Mouse (Mus musculus) megakaryocyte, embryonic 14.5 days (primary cell): Measurements from ENCODE around the gene Dnajc28. TPM values are rescaled to one million over a fixed set of nuclear protein-coding genes. Genes with fewer than 3 reads are reported as not detected.

Experiments used
- H3K27me3 ChIP-seq: replicated peaks from 2 replicates; pipeline ENCODE3; 2012; ENCODE audit warnings: inconsistent platforms
- H3K36me3 ChIP-seq: replicated peaks from 2 replicates; pipeline ENCODE3; 2012; ENCODE audit warnings: low read length, inconsistent platforms, mixed read lengths
- H3K4me1 ChIP-seq: 2 replicates; pipeline ENCODE4 v1.6.1; 2012; ENCODE audit warnings: inconsistent platforms
- H3K4me3 ChIP-seq: replicated peaks from 2 replicates; pipeline ENCODE3; 2012; ENCODE audit warnings: moderate library complexity, mild to moderate bottlenecking, inconsistent platforms
- H3K9me3 ChIP-seq: 2 replicates; pipeline ENCODE4 v1.6.1; 2012; ENCODE audit warnings: inconsistent platforms
- FLI1 ChIP-seq: IDR thresholded peaks from 2 replicates; pipeline ENCODE4 v1.6.1; 2012; ENCODE audit warnings: low read length, inconsistent platforms, mixed read lengths
- GATA1 ChIP-seq: IDR thresholded peaks from 3 replicates; pipeline ENCODE4 v1.6.1; 2012; ENCODE audit warnings: mixed read lengths, low read length, inconsistent platforms, borderline replicate concordance
- polyA plus RNA-seq: library from polyadenylated mRNA; stranded (reverse); fragments of >175 nt; gene quantifications from 2 replicates; pipeline ENCODE4 v1.2.3, GENCODE M21; 2012; ENCODE audit warnings: low replicate concordance; ENCODE audit not compliant: insufficient read depth

The Dnajc28 gene
- polyA plus RNA-seq, 1 experiment = 0.92 TPM

DNA sequence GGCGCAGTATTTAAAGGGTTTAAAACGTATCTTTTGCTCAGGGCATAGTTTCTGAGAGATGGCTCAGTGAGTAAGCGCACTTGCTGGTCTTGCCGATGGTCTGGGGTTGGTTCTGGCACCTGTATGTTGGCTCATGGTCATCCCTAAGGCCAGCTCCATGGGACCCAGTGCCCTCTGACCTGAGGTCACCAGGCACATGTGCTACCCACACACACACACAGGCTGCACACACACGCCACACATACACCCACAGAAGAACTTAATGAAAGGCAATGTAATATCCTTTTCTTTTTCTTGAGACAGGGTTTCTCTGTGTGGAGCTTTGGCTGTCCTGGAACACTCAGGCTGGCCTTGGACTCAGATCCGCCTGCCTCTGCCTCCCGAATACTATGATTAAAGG is 14.1 kb upstream of the Dnajc28 start:
- TF ChIP-seq FLI1 (no peak), GATA1 (no peak)
- Histone ChIP-seq H3K9me3 (no peaks in the 10 kb centered on the region), H3K4me1 (peaks cover 27% of the 10 kb centered on the region), H3K4me3 (no peak overlapping the region), H3K36me3 (peaks cover 92% of the 10 kb centered on the region), H3K27me3 (no peaks in the 10 kb centered on the region)

DNA sequence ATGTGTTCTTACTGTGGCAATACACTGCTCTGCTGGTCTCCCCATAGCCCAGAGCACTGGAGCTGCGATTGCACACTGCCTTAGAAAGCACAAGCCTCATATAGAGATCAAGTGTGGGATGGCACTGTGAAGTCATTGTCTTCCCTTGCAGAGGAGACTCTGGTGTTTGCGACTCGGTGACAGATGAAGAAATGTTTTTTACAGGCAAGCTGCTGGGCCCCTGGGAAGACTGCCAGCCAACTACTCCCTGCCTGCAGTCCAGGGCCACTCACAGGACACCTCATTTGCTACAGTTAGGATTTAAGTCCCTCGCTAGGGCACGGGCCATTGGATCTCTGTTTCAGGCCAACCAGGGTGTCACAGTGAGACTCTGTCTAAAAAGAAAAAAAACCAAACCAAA is 13.6 kb upstream of the Dnajc28 start:
- no peak overlapping the region for H3K4me3 ChIP-seq
- no peaks in the 10 kb centered on the region for H3K9me3 ChIP-seq
- peaks cover 27% of the 10 kb centered on the region for H3K4me1 ChIP-seq
- no peaks in the 10 kb centered on the region for H3K27me3 ChIP-seq
- TF ChIP-seq FLI1 (no peak), GATA1 (no peak)
- H3K36me3 ChIP-seq = peaks cover 92% of the 10 kb centered on the region

DNA sequence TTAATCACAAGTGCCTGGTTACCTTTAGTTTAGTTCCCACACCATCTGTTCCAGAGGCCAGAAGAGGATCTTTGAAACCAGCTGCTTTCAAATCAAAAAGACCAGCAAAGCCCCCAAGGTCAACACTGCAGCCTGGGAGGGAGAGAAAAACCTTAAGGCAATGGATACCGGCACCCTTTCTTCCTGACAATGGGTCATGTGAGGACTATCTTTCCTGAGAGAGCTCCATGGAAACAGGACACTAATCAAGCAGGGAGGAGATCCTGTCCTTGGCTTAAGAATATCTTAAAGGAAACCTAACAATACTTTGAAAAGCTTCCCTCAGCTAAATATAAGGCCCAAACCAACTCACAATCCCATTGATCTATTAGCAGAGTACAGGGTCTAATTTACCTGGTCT is 11.8 kb upstream of the Dnajc28 start:
- H3K27me3 ChIP-seq = no peaks in the 10 kb centered on the region
- no peak overlapping the region for H3K4me3 ChIP-seq
- no peaks in the 10 kb centered on the region for H3K9me3 ChIP-seq
- no peak for TF ChIP-seq GATA1
- no peak for TF ChIP-seq FLI1
- peaks cover 27% of the 10 kb centered on the region for H3K4me1 ChIP-seq
- peaks cover 89% of the 10 kb centered on the region for H3K36me3 ChIP-seq

DNA sequence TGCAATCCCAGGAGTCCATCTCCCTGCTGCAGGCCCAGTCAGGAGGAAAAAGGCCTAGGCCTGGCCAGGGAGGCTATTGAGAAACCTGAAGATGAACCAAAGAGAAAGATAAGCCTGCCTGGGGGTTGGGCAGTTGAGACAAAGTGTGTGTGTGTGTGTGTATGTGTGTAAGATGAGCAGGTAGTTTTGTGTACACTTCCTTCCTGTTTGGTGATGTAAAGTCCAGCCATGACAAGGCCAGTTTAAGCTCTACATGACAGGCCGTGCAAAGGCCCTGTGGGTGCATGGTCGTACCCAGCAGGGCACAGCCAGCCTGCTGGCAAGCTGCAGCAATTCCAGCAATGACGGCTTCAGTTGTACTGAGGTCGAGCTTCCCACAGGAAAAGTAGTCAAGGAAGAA is 10.9 kb upstream of the Dnajc28 start:
- Histone ChIP-seq H3K36me3 (peaks cover 89% of the 10 kb centered on the region), H3K27me3 (no peaks in the 10 kb centered on the region), H3K4me3 (no peak overlapping the region), H3K9me3 (no peaks in the 10 kb centered on the region), H3K4me1 (peaks cover 24% of the 10 kb centered on the region)
- no peak for TF ChIP-seq GATA1
- no peak for TF ChIP-seq FLI1

DNA sequence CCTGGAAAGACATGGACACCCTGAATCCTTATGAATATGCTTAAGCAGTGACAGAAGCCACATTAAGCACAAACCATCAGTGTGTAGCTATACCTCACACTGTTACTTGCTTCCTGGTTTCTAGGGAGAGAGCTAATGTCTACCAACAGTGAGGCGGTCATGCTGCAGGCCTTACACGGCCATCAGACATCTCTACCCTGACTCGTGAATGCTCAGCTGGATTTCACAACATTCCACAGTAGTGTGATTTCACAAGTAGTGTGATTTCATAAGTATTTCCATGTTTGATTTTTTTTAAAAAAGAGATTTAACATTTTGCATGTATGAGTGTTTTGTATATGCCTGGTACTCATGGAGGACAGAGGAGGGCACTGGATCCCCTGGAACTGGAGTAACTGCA is 9.8 kb upstream of the Dnajc28 start:
- peaks cover 22% of the 10 kb centered on the region for H3K4me1 ChIP-seq
- no peaks in the 10 kb centered on the region for H3K9me3 ChIP-seq
- H3K4me3 ChIP-seq = no peak overlapping the region
- peaks cover 94% of the 10 kb centered on the region for H3K36me3 ChIP-seq
- H3K27me3 ChIP-seq = no peaks in the 10 kb centered on the region
- no peak for TF ChIP-seq FLI1
- TF ChIP-seq GATA1 = no peak

DNA sequence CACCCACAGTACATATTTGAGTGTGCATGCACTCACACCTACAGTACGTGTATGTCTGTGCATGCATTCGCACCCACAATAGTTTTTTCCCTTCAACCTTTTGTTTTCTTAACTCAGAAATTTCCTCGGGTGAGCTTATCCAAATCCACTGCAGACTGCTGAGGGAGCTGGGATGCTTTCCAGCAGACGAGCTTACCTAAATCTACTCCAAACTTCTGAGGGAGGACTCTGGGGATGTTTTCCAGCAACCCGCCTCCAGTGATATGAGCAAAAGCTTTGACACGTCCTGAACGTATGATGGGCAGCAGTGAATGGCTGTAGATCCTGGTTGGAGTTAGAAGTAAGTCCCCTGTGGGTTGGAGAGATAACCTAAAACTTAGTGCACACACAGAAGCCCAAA is 9.0 kb upstream of the Dnajc28 start:
- Histone ChIP-seq H3K36me3 (peaks cover 94% of the 10 kb centered on the region), H3K9me3 (no peaks in the 10 kb centered on the region), H3K27me3 (no peaks in the 10 kb centered on the region), H3K4me1 (peaks cover 21% of the 10 kb centered on the region), H3K4me3 (no peak overlapping the region)
- TF ChIP-seq GATA1 (no peak), FLI1 (no peak)

DNA sequence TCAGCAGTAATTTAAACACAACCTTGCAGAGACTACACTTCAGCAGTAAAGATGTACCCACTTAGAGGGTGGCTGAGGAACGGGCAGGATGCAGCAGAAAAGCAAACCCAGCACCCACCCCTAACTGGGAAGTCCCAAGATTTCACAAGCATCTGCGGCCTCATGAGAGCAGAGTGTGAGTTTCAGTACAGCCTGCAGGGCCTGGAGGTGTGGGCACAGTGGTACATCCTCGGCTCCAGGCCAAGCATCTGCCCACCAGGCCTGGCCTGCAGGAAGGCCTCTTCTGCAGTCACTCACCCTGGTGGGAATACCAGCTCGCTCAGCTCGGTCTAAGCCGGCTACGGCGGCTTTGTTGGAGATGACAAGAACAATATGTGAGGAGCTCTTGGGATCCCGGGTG is 4.2 kb upstream of the Dnajc28 start:
- Histone ChIP-seq H3K4me3 (no peak overlapping the region), H3K9me3 (no peaks in the 10 kb centered on the region), H3K36me3 (peaks cover 81% of the 10 kb centered on the region), H3K4me1 (peaks cover 10% of the 10 kb centered on the region), H3K27me3 (no peaks in the 10 kb centered on the region)
- no peak for TF ChIP-seq GATA1
- TF ChIP-seq FLI1 = no peak

DNA sequence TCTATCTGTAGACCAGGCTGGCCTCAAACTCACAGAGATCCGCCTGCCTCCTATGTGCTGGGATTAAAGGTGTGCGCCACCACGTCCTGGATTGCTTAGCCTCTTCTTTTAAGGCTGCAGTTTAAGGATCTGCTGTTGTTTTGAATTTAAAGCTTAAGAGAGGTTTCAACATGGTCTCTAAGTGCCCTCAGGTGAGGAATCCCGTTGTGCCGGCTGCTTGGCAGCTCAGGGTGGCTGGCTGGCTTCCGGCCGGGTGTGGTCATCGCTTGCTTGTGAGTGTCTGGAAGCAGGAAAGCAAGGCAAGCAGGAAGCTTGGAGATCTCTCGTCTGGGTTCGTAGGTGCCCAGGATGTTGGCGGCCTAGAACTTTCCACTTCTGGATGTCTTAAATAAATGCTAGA is 2.2 kb upstream of the Dnajc28 start:
- Histone ChIP-seq H3K36me3 (peaks cover 63% of the 10 kb centered on the region), H3K9me3 (no peaks in the 10 kb centered on the region), H3K4me1 (peaks cover 16% of the 10 kb centered on the region), H3K4me3 (no peak overlapping the region), H3K27me3 (peaks cover 4% of the 10 kb centered on the region)
- TF ChIP-seq FLI1 (no peak), GATA1 (no peak)

DNA sequence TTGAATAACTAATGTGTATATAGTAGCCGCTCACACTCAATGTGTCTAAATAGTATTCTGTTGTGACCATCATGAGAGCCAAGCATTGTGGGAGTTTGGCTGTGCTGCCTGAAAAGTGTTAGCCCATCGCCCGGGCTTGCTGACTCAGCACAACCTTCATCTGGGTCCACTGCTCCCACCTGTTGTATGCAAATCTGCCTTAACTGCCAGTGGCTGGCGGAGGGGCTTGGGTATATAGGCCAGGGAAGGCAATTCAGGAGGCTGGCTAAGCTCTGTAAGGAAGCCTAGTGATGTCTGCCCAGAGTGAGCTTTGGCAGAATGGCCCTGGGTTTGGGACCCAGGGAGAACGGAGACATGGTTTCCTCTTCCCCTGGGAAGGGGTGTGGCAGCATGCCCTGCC is 1.4 kb upstream of the Dnajc28 start:
- H3K27me3 ChIP-seq = peaks cover 4% of the 10 kb centered on the region
- H3K36me3 ChIP-seq = peaks cover 55% of the 10 kb centered on the region
- H3K4me3 ChIP-seq = no peak overlapping the region
- TF ChIP-seq GATA1 (no peak), FLI1 (no peak)
- peaks cover 16% of the 10 kb centered on the region for H3K4me1 ChIP-seq
- H3K9me3 ChIP-seq = no peaks in the 10 kb centered on the region

DNA sequence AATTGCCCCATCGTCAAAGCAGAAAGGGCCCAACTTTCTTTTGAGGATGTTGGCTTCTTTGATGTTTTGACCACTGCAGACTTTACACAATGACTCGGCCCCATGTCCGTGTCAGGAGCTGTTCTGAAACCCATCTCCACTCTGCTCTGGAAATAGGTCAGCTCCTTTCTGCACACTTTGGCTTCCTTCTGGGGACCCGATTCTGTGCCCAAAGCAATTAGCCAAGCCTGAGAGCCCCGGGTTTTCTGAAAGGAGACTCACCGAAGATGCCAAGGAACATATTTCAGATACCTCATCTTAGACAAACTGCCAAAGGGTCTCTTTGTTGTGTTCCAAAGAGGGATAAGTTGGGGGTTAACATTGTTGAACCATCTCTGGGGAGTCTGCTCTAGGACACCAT is 4.3 kb downstream of the Dnajc28 start:
- H3K9me3 ChIP-seq = no peaks in the 10 kb centered on the region
- H3K4me1 ChIP-seq = peaks cover 29% of the 10 kb centered on the region
- peaks cover 11% of the 10 kb centered on the region for H3K27me3 ChIP-seq
- TF ChIP-seq FLI1 (no peak), GATA1 (no peak)
- H3K4me3 ChIP-seq = no peak overlapping the region
- H3K36me3 ChIP-seq = no peaks in the 10 kb centered on the region

DNA sequence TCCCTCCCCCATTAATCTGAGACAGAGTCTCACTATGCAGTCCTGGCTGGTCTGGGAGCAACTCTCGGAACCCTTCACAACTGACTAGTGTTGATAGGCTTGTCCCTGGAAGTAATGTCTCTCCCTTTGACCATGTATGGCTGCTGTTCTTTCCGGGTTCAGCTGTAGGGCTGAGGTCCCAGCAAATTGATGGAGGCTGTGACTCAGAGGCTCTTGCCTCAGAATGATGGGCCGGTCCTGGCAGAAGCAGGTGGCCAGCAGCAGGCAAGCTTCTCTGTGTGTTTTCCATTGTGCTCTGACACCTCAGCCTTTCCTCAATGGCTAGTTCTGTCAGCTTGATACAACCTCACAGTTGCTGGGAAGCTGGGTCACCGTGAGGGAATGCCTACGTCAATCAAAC is 6.3 kb downstream of the Dnajc28 start:
- peaks cover 15% of the 10 kb centered on the region for H3K27me3 ChIP-seq
- no peaks in the 10 kb centered on the region for H3K36me3 ChIP-seq
- no peak overlapping the region for H3K4me3 ChIP-seq
- peaks cover 5% of the 10 kb centered on the region for H3K9me3 ChIP-seq
- H3K4me1 ChIP-seq = peaks cover 13% of the 10 kb centered on the region
- no peak for TF ChIP-seq GATA1
- no peak for TF ChIP-seq FLI1
